Mouse (Mus musculus) left cerebral cortex, adult 2 months (tissue): ENCODE measurements around the gene Olfr283. TPM values are rescaled to one million over a fixed set of nuclear protein-coding genes. Genes with fewer than 3 reads are reported as not detected.
"Not testable (repeated sequence)": the region's sequence is repeated elsewhere in the genome, so short reads cannot be mapped to it uniquely, and the experiment has no call there.

Source experiments
- DNase-seq, 2 experiments: peaks; one replicate each; pipeline ENCODE4 v3.0.0; 2021 to 2022; ENCODE audit warnings: low spot score in 2 of 2, mixed read lengths in 1 of 2; ENCODE audit errors: extremely low spot score in 1 of 2
- H3K27ac ChIP-seq: fragments of 200-600 bp; 2 replicates; pipeline ENCODE4 v1.8.1; 2022
- H3K4me3 ChIP-seq: fragments of 200-600 bp; 2 replicates; pipeline ENCODE4 v1.8.1; 2022
- CTCF ChIP-seq: fragments of 200-600 bp; IDR thresholded peaks from 2 replicates; pipeline ENCODE4 v1.8.1; 2022; ENCODE audit warnings: antibody characterized with exemption, mild to moderate bottlenecking, moderate library complexity
- intact Hi-C: fragments of 180-260 bp; cut with DNase I; formaldehyde crosslinking; loops from one replicate; pipeline ENCODE4 v1.15.1; 2025
- long read RNA-seq, 2 experiments: library from polyadenylated mRNA; stranded (forward); transcript quantifications; one replicate each; pipeline ENCODE4 v2.0.0; 2021; ENCODE audit warnings: borderline mapping rate in 2 of 2
- total RNA-seq, 2 experiments: library from RNA; stranded (reverse); gene quantifications; 2 replicates each; pipeline ENCODE4 v1.2.3; 2021

Gene Olfr283
- total RNA-seq = not detected
- long read RNA-seq, experiment 1 = 0 reads
- long read RNA-seq, experiment 2 = 0 reads

DNA sequence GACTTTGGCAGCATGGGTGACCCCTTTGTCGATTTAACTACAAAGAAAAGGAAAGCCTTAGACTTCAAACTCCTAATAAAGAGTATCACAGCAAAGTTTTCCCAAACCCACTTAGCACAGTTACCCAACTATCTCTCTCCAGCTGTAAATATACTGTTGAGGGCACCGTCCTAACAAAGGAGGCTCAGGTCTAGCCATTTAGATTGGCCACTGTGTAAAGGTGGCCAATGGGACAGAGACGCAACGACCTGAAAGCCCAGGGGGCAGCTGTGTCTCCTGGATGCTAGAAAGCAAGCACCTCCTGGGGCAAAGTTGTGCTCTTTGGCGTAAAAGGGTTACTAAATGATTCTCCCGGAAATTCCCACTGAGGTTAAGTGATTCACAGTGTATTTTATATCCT, at the start of gene Olfr283:
Gene Olfr283 (minus strand): TSS at position 101 of the 400 bp plus-strand sequence.
- Histone ChIP-seq H3K4me3 (no peak within 1 kb of the TSS), H3K27ac (no peak within 1 kb of the TSS)
- no peak for DNase-seq
- intact Hi-C loops = no loop called here
- TF ChIP-seq CTCF = no peak

DNA sequence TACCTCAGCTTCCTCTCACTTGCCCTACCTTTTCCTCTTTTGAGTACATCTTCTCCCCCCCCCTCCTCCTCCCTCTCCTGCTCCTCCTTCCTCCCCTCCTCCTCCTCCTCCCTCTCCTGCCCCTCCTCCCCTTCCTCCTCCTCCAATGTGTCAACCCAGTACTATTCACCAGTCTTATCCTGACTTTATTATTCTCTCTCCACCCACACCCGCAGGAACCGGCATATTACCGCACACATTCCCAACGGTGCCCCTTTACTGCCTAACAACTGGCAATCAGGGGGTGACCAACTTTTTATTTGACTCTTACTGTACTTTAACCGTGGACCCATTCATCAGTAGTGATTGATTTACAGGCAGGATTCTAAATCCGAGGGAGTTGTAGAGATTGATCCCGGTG, 44.4 kb upstream of the Olfr283 start:
- TF ChIP-seq CTCF = no peak
- no peak for DNase-seq
- Histone ChIP-seq H3K4me3 (no peak overlapping the region), H3K27ac (no peak overlapping the region)
- intact Hi-C loops = no loop called here

DNA sequence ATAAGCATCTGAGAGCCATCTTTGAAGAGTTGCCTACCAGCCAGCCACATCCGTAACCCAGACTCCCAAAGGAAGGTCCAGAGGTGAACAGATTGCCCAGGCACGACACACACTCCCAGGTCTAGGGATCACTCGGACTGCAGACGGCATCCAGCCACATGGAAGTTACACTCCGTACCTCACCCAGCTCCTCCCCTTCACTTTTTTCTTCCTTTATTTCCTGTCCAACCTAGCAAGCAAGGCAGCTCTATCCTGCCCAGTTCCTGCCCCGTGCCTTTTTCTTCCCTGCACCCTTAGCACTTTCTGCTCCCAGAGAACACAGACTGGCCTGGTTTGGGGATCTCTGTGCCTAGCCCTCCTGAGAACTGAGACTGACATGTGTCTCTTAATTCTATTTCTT, 44.0 kb upstream of the Olfr283 start:
- intact Hi-C loops = no loop called here
- H3K4me3 ChIP-seq = no peak overlapping the region
- no peak for TF ChIP-seq CTCF
- DNase-seq = no peak
- H3K27ac ChIP-seq = no peak overlapping the region

DNA sequence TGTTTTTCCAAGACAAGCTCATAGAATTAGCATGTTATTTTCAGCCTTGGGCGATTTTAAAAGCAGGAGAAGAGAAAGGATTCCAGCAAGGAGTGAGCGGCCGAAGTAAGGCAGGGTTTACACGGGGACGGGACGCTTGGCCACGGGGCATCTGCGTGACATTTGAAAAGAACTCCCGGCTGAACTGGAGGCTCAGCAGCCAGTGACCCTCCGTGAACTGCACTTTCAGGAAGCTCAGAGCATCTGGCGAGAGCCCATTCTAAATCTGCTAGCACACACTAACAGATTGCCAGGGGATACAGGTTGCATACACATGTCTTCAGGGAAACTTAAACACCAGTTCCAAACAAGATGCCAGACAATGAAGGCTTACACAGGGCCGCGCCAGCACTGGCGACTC, 43.6 kb upstream of the Olfr283 start:
- Histone ChIP-seq H3K27ac (no peak overlapping the region), H3K4me3 (no peak overlapping the region)
- no peak for TF ChIP-seq CTCF
- no peak for DNase-seq
- intact Hi-C loops = no loop called here

DNA sequence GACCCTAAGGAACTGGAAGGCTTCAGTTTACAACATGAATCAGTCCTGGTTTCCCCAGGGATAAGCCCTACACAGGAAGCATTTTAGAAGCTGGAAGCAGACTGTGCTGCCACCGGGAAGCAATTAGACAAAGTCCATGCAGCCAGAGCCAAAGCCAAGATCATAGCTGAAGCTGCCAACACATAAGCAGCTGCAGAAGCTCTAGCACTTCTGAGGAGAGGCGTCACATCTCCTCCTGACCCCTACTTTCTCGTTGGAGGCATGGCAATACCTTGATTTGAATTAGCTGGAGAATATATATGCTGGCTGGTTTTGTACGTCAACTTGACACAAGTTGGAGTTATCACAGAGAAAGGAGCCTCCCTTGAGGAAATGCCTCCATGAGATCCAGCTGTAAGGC, 40.2 kb upstream of the Olfr283 start:
- Histone ChIP-seq H3K4me3 (no peak overlapping the region), H3K27ac (no peak overlapping the region)
- DNase-seq = no peak
- no peak for TF ChIP-seq CTCF
- intact Hi-C loops = no loop called here

DNA sequence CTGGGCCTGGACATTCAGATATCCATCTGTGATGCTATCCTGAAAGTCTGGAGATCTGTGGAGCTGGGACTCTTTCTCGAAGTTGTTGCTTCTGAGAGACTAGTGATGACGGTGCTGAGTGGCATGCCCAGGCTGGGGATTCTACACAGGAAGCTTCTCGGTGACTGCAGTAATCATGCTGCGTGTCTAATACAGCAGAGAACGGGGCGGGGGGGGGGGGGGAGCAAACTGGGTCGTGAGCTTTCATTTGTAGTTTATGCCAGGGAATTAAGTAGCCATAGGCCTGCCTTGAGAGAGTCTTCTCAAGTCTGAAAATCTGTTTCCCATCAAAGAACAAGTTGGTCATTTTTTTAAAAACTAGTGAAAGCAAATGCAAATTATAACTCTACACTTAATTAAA, 37.4 kb upstream of the Olfr283 start:
- Histone ChIP-seq H3K4me3 (no peak overlapping the region), H3K27ac (no peak overlapping the region)
- intact Hi-C loops = no loop called here
- DNase-seq = no peak
- TF ChIP-seq CTCF = no peak

DNA sequence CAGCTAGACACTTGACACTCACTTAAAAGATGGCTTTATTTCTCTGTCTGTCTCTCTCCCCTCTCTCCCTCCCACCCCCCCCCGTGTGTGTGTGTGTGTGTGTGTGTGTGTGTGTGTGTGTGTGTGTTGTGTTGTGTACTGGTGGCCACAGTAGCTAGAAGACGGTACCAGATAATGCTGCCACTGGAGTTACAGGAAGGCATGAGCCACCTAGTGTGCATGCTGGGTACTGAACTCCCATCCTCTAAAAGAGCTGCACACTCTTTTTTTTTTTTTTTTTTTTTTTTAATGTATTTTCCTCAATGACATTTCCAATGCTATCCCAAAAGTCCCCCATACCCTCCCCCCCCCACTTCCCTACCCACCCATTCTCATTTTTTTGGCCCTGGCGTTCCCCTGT, 36.5 kb upstream of the Olfr283 start:
- H3K4me3 ChIP-seq, H3K27ac ChIP-seq, intact Hi-C loops, DNase-seq: not testable (repeated sequence)

DNA sequence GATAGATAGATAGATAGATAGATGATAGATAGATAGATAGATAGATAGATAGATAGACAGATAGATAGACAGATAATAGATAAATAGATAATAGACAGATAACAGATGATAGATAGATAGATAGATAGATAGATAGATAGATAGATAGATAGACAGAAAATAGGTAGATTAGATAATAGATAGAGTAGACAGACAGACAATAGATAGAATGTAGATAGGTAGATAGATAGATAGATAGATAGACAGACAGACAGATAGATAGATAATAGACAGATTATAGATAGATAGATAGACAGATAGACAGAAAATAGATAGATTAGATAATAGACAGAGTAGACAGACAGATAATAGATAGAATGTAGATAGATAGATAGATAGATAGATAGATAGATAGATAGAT, 36.1 kb upstream of the Olfr283 start:
- H3K27ac ChIP-seq, DNase-seq, intact Hi-C loops, H3K4me3 ChIP-seq: not testable (repeated sequence)

DNA sequence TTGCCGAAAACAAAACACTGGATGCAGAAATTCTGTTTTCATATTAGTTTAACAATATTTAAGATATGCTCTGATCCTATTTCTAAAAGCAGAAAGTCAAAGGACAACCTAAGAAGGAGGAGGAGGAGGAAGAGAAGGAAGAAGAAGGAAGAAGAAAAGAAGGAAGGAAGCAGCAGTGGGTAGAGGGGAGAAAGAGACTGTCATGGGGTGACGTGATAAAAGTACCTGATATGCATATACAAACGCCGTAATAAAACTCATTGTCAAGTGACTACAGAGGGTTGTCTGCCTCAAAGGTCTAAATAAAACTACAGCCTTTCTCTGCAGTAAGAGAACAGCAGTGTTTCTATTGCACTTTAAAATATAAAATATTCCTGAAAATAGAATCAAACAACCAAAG, 35.2 kb upstream of the Olfr283 start:
- H3K4me3 ChIP-seq = no peak overlapping the region
- DNase-seq = no peak
- TF ChIP-seq CTCF = no peak
- no peak overlapping the region for H3K27ac ChIP-seq
- intact Hi-C loops = no loop called here

DNA sequence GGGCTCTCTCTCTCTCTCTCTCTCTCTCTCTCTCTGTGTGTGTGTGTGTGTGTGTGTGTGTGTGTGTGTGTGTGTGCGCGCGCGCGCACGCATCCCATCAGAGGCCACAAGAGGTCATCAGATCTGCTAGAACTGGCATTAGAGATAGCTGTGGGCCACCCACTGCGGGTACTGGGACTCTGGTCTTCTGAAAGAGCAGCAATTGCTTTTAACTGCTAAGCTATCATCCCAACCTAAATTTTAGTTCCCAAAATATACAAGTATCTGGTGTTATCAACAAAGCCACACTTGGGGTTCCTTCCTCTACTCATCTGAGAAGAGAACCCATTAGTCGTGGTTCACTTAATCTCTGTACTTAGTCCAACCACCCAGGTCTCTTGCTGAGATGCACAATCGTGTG, 29.5 kb upstream of the Olfr283 start:
- H3K27ac ChIP-seq = no peak overlapping the region
- TF ChIP-seq CTCF = no peak
- intact Hi-C loops = no loop called here
- H3K4me3 ChIP-seq = no peak overlapping the region
- DNase-seq = no peak

DNA sequence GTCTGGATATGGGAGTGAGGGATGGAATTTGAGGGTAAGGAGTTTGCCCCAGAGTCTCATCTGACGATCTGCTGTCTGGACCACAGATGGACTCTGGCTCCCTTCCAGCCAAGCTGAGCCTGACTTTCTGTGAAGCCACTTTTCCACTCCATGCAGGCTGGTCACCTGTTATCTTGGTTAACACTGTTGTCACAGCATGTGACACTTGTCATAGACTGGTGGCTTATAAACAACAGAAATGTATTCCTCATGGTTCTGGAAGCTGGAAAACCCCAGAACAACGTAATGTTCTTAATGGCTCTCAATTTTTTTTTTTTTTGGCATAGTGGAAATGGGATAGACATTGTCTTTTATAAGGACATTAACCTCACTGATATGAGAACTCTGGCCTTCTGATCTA, 28.9 kb upstream of the Olfr283 start:
- no peak overlapping the region for H3K4me3 ChIP-seq
- intact Hi-C loops = no loop called here
- no peak for DNase-seq
- no peak for TF ChIP-seq CTCF
- H3K27ac ChIP-seq = no peak overlapping the region

DNA sequence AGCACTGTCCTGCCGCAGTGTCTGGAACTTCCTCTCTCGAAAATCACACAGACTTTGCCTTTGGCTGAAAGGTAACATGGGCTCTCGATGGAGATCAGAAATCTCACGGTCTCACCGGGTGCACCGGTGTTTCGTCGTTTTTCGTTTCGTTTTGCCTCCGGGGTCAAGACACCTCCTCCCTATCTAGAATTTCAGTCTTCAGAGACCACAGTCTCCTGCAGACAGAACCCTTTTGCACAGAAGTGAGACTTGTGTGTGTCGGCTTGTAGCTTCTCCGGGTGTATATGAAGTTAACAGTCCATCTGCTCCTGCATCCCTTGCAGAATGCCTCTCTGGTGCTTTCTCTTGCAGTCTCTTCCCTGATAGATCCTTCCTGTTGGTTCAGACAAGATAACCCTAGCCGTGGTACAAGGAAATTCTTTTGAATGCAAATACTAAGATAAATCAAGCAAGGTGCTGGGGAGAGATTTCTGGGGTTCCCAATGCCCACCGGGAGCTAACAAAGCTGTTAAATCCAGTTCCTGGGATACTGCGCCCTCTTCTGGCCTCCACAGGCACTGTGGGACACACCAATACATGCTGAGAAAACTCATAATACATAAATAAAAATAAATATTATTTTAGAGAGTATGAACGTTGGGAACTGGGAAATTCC, 27.8 kb upstream of the Olfr283 start:
- peak; percentile 59 for TF ChIP-seq CTCF
- intact Hi-C loops = no loop called here
- Histone ChIP-seq H3K27ac (no peak overlapping the region), H3K4me3 (no peak overlapping the region)
- DNase-seq = peak; percentile 12 to 34

DNA sequence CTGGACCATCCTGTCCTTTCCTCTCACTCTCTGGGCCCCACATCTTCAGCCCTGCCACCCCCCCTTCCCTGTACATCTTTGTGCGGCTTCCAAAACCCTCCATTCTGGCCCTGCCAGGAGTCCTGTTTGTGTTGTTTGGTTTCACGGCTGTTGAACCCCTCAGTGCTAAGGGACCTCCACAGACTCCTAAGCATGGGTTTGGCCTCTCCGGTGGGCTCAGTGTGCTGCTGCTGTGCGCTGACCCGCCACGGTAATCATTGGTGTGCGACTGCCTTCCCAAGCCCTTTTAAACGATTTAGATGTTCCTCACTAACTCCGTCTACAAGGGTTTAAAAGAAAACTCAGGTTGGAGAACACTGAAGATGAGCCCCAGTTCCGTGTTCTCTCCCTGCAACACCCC, 21.6 kb upstream of the Olfr283 start:
- TF ChIP-seq CTCF = no peak
- intact Hi-C loops = no loop called here
- H3K4me3 ChIP-seq = no peak overlapping the region
- H3K27ac ChIP-seq = no peak overlapping the region
- DNase-seq = no peak

DNA sequence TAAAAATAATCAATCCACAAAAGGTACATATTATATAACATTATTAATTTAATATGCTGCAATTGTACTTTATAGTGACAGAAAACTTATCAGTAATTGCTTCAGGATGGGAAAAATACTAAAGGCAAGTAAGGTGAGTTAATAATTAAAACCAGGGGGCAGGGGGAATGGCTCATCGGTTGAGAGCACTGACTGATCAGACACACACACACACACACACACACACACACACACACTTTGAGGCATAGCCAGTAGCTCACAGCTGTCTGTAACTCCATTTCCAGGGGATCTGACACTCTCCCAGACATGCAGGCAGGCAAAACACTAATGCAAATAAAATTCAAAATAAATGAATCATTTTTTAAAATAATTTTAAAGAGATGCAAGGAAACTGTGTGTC, 16.4 kb upstream of the Olfr283 start:
- Histone ChIP-seq H3K4me3 (no peak overlapping the region), H3K27ac (no peak overlapping the region)
- intact Hi-C loops = no loop called here
- no peak for DNase-seq
- no peak for TF ChIP-seq CTCF
